ENCODE assay signal across 8 mouse cellular contexts in the genomic region with DNA sequence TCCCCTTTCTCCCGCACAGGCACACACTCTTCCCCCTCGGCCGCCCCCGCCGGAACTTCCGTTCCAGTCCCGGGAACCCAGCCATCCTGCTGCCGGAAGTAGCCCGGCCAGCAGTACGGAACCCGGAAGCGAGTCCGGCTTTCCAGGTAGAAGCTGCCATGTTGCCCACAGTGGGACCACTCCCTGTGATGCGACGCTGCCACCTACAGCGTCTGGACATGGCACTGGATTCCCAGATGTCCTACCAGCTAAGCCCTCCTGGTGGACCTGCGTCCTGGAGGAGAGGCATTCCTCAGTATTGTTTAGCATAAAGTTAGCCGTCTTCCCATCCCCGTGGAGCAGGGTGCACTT. TPM values are rescaled to one million over a fixed set of nuclear protein-coding genes. Genes with fewer than 3 reads are reported as not detected.
A peak's percentile ranks its signal among the peaks of the same experiment; 100 is the strongest.
DNase-seq lines count a peak whose midpoint lies in the region; ATAC-seq lines count a peak whose summit lies in the region.

A gene (minus strand): TSS at position 71 of the 351 bp plus-strand sequence.

- 2% methylated on average over 18 of the region's 19 CpGs for WGBS in forebrain, embryonic 11.5 days
- under 1% methylated on average over 19 of the region's 19 CpGs for WGBS in heart, embryonic 15.5 days
- under 1% methylated on average over 19 of the region's 19 CpGs for WGBS in liver, embryonic 15.5 days (ENCODE audit: insufficient replicate concordance)
- under 1% methylated on average over 17 of the region's 19 CpGs for WGBS in neural tube, embryonic 12.5 days

- H3K9ac ChIP-seq in forebrain, embryonic 11.5 days (ENCODE audit: low read length) = peak within 1 kb of the TSS; percentile 79
- H3K9ac ChIP-seq in heart, embryonic 15.5 days = peak within 1 kb of the TSS; percentile 98
- H3K9ac ChIP-seq in liver, embryonic 15.5 days = peak within 1 kb of the TSS; percentile 90
- H3K9ac ChIP-seq in neural tube, embryonic 12.5 days = peak within 1 kb of the TSS; percentile 93

- H3K4me1 ChIP-seq in brown adipose tissue, adult 24 weeks (ENCODE audit: control insufficient read depth, insufficient read depth, insufficient read length, low read length) = peaks cover 3% of the 10 kb centered on the region; the same call in 1 of the 2 replicates
- H3K4me1 ChIP-seq in forebrain, embryonic 11.5 days (replicated peaks; ENCODE audit: control insufficient read depth, insufficient read depth, low read length) = peaks cover 5% of the 10 kb centered on the region; the same call in 1 of the 2 replicates
- H3K4me1 ChIP-seq in heart, embryonic 15.5 days (replicated peaks) = peaks cover 20% of the 10 kb centered on the region
- H3K4me1 ChIP-seq in liver, embryonic 15.5 days (replicated peaks) = peaks cover 38% of the 10 kb centered on the region
- peaks cover 22% of the 10 kb centered on the region for H3K4me1 ChIP-seq in neural tube, embryonic 12.5 days

- H3K27me3 ChIP-seq in forebrain, embryonic 11.5 days (ENCODE audit: control insufficient read depth, insufficient read depth, low read length) = no peaks in the 10 kb centered on the region
- no peaks in the 10 kb centered on the region for H3K27me3 ChIP-seq in heart, embryonic 15.5 days
- no peaks in the 10 kb centered on the region for H3K27me3 ChIP-seq in liver, embryonic 15.5 days
- H3K27me3 ChIP-seq in neural tube, embryonic 12.5 days (replicated peaks) = no peaks in the 10 kb centered on the region

- peaks cover 10% of the 10 kb centered on the region for H3K36me3 ChIP-seq in forebrain, embryonic 11.5 days (ENCODE audit: control insufficient read depth, insufficient read depth, low read length)
- peaks cover 54% of the 10 kb centered on the region for H3K36me3 ChIP-seq in heart, embryonic 15.5 days
- H3K36me3 ChIP-seq in liver, embryonic 15.5 days (replicated peaks) = peaks cover 64% of the 10 kb centered on the region
- peaks cover 66% of the 10 kb centered on the region for H3K36me3 ChIP-seq in neural tube, embryonic 12.5 days

- H3K4me2 ChIP-seq in forebrain, embryonic 11.5 days (ENCODE audit: low read depth, low read length, severe bottlenecking) = peak within 1 kb of the TSS; percentile 89
- H3K4me2 ChIP-seq in heart, embryonic 15.5 days = peak within 1 kb of the TSS; percentile 87
- peak within 1 kb of the TSS; percentile 94 for H3K4me2 ChIP-seq in liver, embryonic 15.5 days
- H3K4me2 ChIP-seq in neural tube, embryonic 12.5 days (replicated peaks) = peak within 1 kb of the TSS; percentile 99

- H3K9me3 ChIP-seq in forebrain, embryonic 11.5 days (ENCODE audit: control insufficient read depth, low read length) = no peaks in the 10 kb centered on the region
- no peaks in the 10 kb centered on the region for H3K9me3 ChIP-seq in heart, embryonic 15.5 days (replicated peaks)
- no peaks in the 10 kb centered on the region for H3K9me3 ChIP-seq in liver, embryonic 15.5 days (replicated peaks)
- no peaks in the 10 kb centered on the region for H3K9me3 ChIP-seq in neural tube, embryonic 12.5 days

- DNase-seq in forebrain, embryonic 11.5 days (ENCODE audit: low spot score) = peak; percentile 89
- peak; percentile 90 to 93 for DNase-seq in kidney, postnatal 25 days
- DNase-seq in telencephalon, adult 2 months (ENCODE audit: low read depth, low spot score) = peak; percentile 87

- H3K27ac ChIP-seq in brown adipose tissue, adult 24 weeks (replicated peaks; ENCODE audit: low read depth, low read length) = peak within 1 kb of the TSS; percentile 27; the same call in 1 of the 2 replicates
- H3K27ac ChIP-seq in forebrain, embryonic 11.5 days (ENCODE audit: low read depth, low read length) = no peak within 1 kb of the TSS
- H3K27ac ChIP-seq in heart, embryonic 15.5 days = peak within 1 kb of the TSS; percentile 68
- H3K27ac ChIP-seq in liver, embryonic 15.5 days (replicated peaks) = peak within 1 kb of the TSS; percentile 77
- no peak within 1 kb of the TSS for H3K27ac ChIP-seq in neural tube, embryonic 12.5 days

- peak within 1 kb of the TSS; percentile 69 for H3K4me3 ChIP-seq in brown adipose tissue, adult 24 weeks (ENCODE audit: insufficient read depth, low read depth, low read length)
- peak within 1 kb of the TSS; percentile 79 for H3K4me3 ChIP-seq in forebrain, embryonic 11.5 days (ENCODE audit: low read depth, low read length)
- H3K4me3 ChIP-seq in heart, embryonic 15.5 days = peak within 1 kb of the TSS; percentile 99
- peak within 1 kb of the TSS; percentile 93 for H3K4me3 ChIP-seq in liver, embryonic 15.5 days (replicated peaks)
- peak within 1 kb of the TSS; percentile 100 for H3K4me3 ChIP-seq in neural tube, embryonic 12.5 days

- ATAC-seq in CD4-positive, CD25-positive, alpha-beta regulatory T cell, adult 4 months = peak; percentile 84
- ATAC-seq in forebrain, embryonic 11.5 days (replicated peaks; ENCODE audit: low FRiP score) = peak; percentile 83
- peak; percentile 78 for ATAC-seq in heart, embryonic 15.5 days (replicated peaks; ENCODE audit: insufficient number of reproducible peaks, insufficient read depth, low FRiP score, low read depth)
- peak; percentile 73 for ATAC-seq in liver, embryonic 15.5 days (ENCODE audit: insufficient read depth)
- ATAC-seq in neural tube, embryonic 12.5 days (ENCODE audit: low FRiP score, low read depth) = peak; percentile 79

RNA-seq across cellular contexts. Expression of the gene that starts here (rescaled TPM):
- 10 to 100 TPM; 63.0 to 72.0 TPM for polyA plus RNA-seq in CD4-positive, CD25-positive, alpha-beta regulatory T cell, adult 4 months (2017; shearing (Covaris generic))
- polyA plus RNA-seq in brown adipose tissue, adult 24 weeks (2012; ENCODE audit: insufficient read depth, insufficient read length, missing spikeins) = 29.3 and 29.8 TPM in 2 replicates
- 169 and 178 TPM in 2 replicates for polyA plus RNA-seq in forebrain, embryonic 11.5 days (2014; fragmentation: Nextera tagmentation; extraction: Ambion mirVana)
- 59.6 and 79.0 TPM in 2 replicates for polyA plus RNA-seq in heart, embryonic 15.5 days (2015; fragmentation: Nextera tagmentation; extraction: Ambion mirVana)
- 40.4 and 49.5 TPM in 2 replicates for polyA plus RNA-seq in liver, embryonic 15.5 days (2015; fragmentation: Nextera tagmentation; extraction: Ambion mirVana)
- 189 and 194 TPM in 2 replicates for polyA plus RNA-seq in neural tube, embryonic 12.5 days (2016; fragmentation: Nextera tagmentation; extraction: Ambion mirVana)

Comparison
In these comparisons a context has a peak if more than half of its experiments do, and no peak if none do; other contexts are left out.
1. H3K27ac ChIP-seq: peak in brown adipose tissue, adult 24 weeks (single experiment), heart, embryonic 15.5 days (single experiment) and liver, embryonic 15.5 days (single experiment); none in forebrain, embryonic 11.5 days (single experiment) and neural tube, embryonic 12.5 days (single experiment).
2. Peak in every context shown above with its lines, with median percentiles within 50 percentile points of each other: ATAC-seq, H3K4me3 ChIP-seq, DNase-seq, H3K4me2 ChIP-seq and H3K9ac ChIP-seq.